Mouse (Mus musculus): ENCODE data around the gene Gm7954.
A peak's percentile ranks its signal among the peaks of the same experiment; 100 is the strongest.
"Not testable (repeated sequence)": the region's sequence is repeated elsewhere in the genome, so short reads cannot be mapped to it uniquely, and the experiment has no call there.

Gm7954 gene

GRCm38 (mm10) chr14:41453418-41453817, at the start of gene Gm7954:
Gene Gm7954, minus strand, starts transcription at chr14:41453518.
- not testable (repeated sequence) for DNase-seq (ENCODE audit: low read depth, low spot score)

- not testable (repeated sequence) for DNase-seq (ENCODE audit: low read depth, low spot score)
These were observed 36.1 kb upstream of the Gm7954 start, which contains the start of gene Gm3486 for GRCm38 (mm10) chr14:41489385-41489784. Gene Gm3486, minus strand, starts transcription at chr14:41489485.

- DNase-seq (ENCODE audit: low read depth, low spot score), result not testable (repeated sequence)
These were observed 27.8 kb downstream of the Gm7954 start for GRCm38 (mm10) chr14:41425393-41426075.

GRCm38 (mm10) chr14:41424694-41425093, 28.6 kb downstream of the Gm7954 start:
- peak; percentile 0 for DNase-seq (ENCODE audit: low read depth, low spot score)

GRCm38 (mm10) chr14:41408181-41408580, 45.1 kb downstream of the Gm7954 start, which contains the start of gene Gm6482:
Gene Gm6482, minus strand, starts transcription at chr14:41408281.
- not testable (repeated sequence) for DNase-seq (ENCODE audit: low read depth, low spot score)
